Mouse (Mus musculus) liver, embryonic 14.5 days (tissue): Measurements from ENCODE around the gene Abhd8.
"Not testable (repeated sequence)": the region's sequence is repeated elsewhere in the genome, so short reads cannot be mapped to it uniquely, and the experiment has no call there.

Experiments used
- CTCF ChIP-seq: IDR thresholded peaks from 2 replicates; pipeline ENCODE4 v1.5.1; 2016; ENCODE audit warnings: antibody characterized with exemption, low read depth, control low read depth
- EP300 ChIP-seq: IDR thresholded peaks from 2 replicates; pipeline ENCODE4 v1.6.1; 2016; ENCODE audit warnings: antibody characterized with exemption, low read depth

DNA sequence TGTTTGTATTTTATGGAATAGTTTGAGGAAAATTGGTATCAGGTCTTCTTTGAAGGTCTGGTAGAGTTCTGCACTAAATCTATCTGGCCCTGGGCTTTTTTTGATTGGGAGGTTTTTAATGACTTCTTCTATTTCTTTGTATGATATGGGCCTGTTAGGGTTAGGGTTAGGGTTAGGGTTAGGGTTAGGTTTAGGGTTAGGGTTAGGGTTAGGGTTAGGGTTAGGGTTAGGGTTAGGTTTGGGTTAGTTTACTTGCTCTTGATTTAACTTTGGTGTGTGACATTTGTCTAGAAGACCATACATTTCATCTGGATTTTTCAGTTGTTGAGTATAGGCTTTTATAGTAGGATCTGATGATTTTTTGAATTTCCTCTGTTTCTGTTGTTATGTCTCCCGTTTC, 30.5 kb downstream of the Abhd8 start:
- TF ChIP-seq EP300, CTCF: not testable (repeated sequence)
